Mouse (Mus musculus) gonadal fat pad, adult 2 months (tissue): ENCODE data around the gene Fermt3. TPM values are rescaled to one million over a fixed set of nuclear protein-coding genes. Genes with fewer than 3 reads are reported as not detected.
A peak's percentile ranks its signal among the peaks of the same experiment; 100 is the strongest.
"Not testable (repeated sequence)": the region's sequence is repeated elsewhere in the genome, so short reads cannot be mapped to it uniquely, and the experiment has no call there.

Experiments
- DNase-seq: peaks from one replicate; pipeline ENCODE4 v3.0.0-alpha.2; 2012; ENCODE audit warnings: low read depth
- polyA plus RNA-seq: library from polyadenylated mRNA; depleted of rRNA; stranded (reverse); fragments of >200 nt; gene quantifications from 2 replicates; pipeline ENCODE4 v1.2.3, GENCODE M21; 2012

Fermt3 gene
- polyA plus RNA-seq, 1 experiment: 11.8 TPM

GRCm38 (mm10) chr19:6991166-6991565, 28.1 kb downstream of the Fermt3 start:
- not testable (repeated sequence) for DNase-seq

GRCm38 (mm10) chr19:6990712-6991111, 28.6 kb downstream of the Fermt3 start:
- DNase-seq: no peak

- no peak for DNase-seq
Observed at GRCm38 (mm10) chr19:6989251-6989650, 30.0 kb downstream of the Fermt3 start.

- DNase-seq: no peak
Observed at GRCm38 (mm10) chr19:6987904-6988285, 31.4 kb downstream of the Fermt3 start.

- DNase-seq: no peak
Observed at GRCm38 (mm10) chr19:6987061-6987903, 32.0 kb downstream of the Fermt3 start, which contains the start of gene Vegfb. TSS of gene Vegfb (minus strand) at chr19:6987651.

GRCm38 (mm10) chr19:6985951-6986708, 33.1 kb downstream of the Fermt3 start:
- DNase-seq: no peak

- no peak for DNase-seq
Observed at GRCm38 (mm10) chr19:6985300-6985699, 34.0 kb downstream of the Fermt3 start.

GRCm38 (mm10) chr19:6983621-6984020, 35.6 kb downstream of the Fermt3 start:
- DNase-seq: no peak

GRCm38 (mm10) chr19:6981465-6981864, 37.8 kb downstream of the Fermt3 start:
- no peak for DNase-seq

- DNase-seq: peak; percentile 80
Observed at GRCm38 (mm10) chr19:6980381-6981093, 38.7 kb downstream of the Fermt3 start, which contains the start of gene Fkbp2. TSS of gene Fkbp2 (minus strand) at chr19:6980501.

- peak; percentile 92 for DNase-seq
Observed at GRCm38 (mm10) chr19:6979486-6980380, 39.5 kb downstream of the Fermt3 start.

- DNase-seq: no peak
Observed at GRCm38 (mm10) chr19:6979001-6979479, 40.2 kb downstream of the Fermt3 start.

- DNase-seq: no peak
Observed at GRCm38 (mm10) chr19:6978639-6978974, 40.7 kb downstream of the Fermt3 start.

- DNase-seq: no peak
Observed at GRCm38 (mm10) chr19:6977759-6978638, 41.3 kb downstream of the Fermt3 start.

GRCm38 (mm10) chr19:6975537-6976521, 43.4 kb downstream of the Fermt3 start, which contains the start of gene Plcb3:
TSS of gene Plcb3 (minus strand) at chr19:6976470.
- no peak for DNase-seq

GRCm38 (mm10) chr19:6974211-6975205, 44.8 kb downstream of the Fermt3 start, which contains the start of gene Ppp1r14b:
TSS of gene Ppp1r14b (plus strand) at chr19:6974968.
- no peak for DNase-seq

- DNase-seq: no peak
Observed at GRCm38 (mm10) chr19:6973581-6974190, 45.6 kb downstream of the Fermt3 start.
